Mouse (Mus musculus) lung, adult 2 months (tissue): Measurements from ENCODE around the gene Prex1.

Experiments used
- CTCF ChIP-seq: fragments of 200-500 bp; IDR thresholded peaks from 2 replicates; pipeline ENCODE4 v1.5.1; 2011; ENCODE audit warnings: mild to moderate bottlenecking, low read length, control low read depth; ENCODE audit not compliant: insufficient read depth
- POLR2A ChIP-seq: fragments of 200-500 bp; IDR thresholded peaks from 2 replicates; pipeline ENCODE4 v1.6.1; 2011; ENCODE audit warnings: low read depth, mild to moderate bottlenecking, control low read depth, low read length, borderline replicate concordance; ENCODE audit errors: extremely low read depth

GRCm38 (mm10) chr2:166638079-166638800 lies 75.4 kb downstream of the Prex1 start:
- TF ChIP-seq CTCF (no peak), POLR2A (no peak)
